Mouse (Mus musculus) intestine, postnatal 0 days (tissue): ENCODE data around the gene Narf. TPM values are rescaled to one million over a fixed set of nuclear protein-coding genes. Genes with fewer than 3 reads are reported as not detected.

Experiments used
- ATAC-seq: fragments of 200-750 bp; cut with Nextera tagmentation; 2 replicates; pipeline ENCODE4 v1.8.0; 2017; ENCODE audit warnings: mild to moderate bottlenecking, moderate TSS enrichment, moderate library complexity
- H3K27ac ChIP-seq: fragments of 300-500 bp; sonication (generic); 2 replicates; pipeline ENCODE4 v1.5.1; 2014; ENCODE audit warnings: mild to moderate bottlenecking, low read depth, low read length, moderate library complexity
- H3K27me3 ChIP-seq: fragments of 300-500 bp; sonication (generic); replicated peaks from 2 replicates; pipeline ENCODE4 v1.6.1; 2014; ENCODE audit warnings: low read length, mixed read lengths; ENCODE audit not compliant: control insufficient read depth, insufficient read depth
- H3K36me3 ChIP-seq: fragments of 300-500 bp; sonication (generic); 2 replicates; pipeline ENCODE4 v1.6.1; 2014; ENCODE audit warnings: mild to moderate bottlenecking, moderate library complexity; ENCODE audit not compliant: control insufficient read depth, insufficient read depth
- H3K4me1 ChIP-seq: fragments of 300-500 bp; sonication (generic); replicated peaks from 2 replicates; pipeline ENCODE4 v1.6.1; 2014; ENCODE audit warnings: antibody characterized with exemption, low read length, mixed read lengths; ENCODE audit not compliant: control insufficient read depth, insufficient read depth
- H3K4me2 ChIP-seq: fragments of 300-500 bp; sonication (generic); replicated peaks from 2 replicates; pipeline ENCODE4 v1.6.1; 2014; ENCODE audit warnings: low read depth, mild to moderate bottlenecking, moderate library complexity
- H3K4me3 ChIP-seq: fragments of 300-500 bp; sonication (generic); 2 replicates; pipeline ENCODE4 v1.5.1; 2014; ENCODE audit warnings: low read depth, low read length
- H3K9ac ChIP-seq: fragments of 300-500 bp; sonication (generic); 2 replicates; pipeline ENCODE4 v1.6.1; 2014; ENCODE audit warnings: mild to moderate bottlenecking, low read depth, low read length
- H3K9me3 ChIP-seq: fragments of 300-500 bp; sonication (generic); 2 replicates; pipeline ENCODE4 v1.6.1; 2016; ENCODE audit warnings: mixed run types; ENCODE audit not compliant: control insufficient read depth
- CTCF ChIP-seq: sonication (generic); IDR thresholded peaks from 2 replicates; pipeline ENCODE4 v1.5.1; 2016; ENCODE audit warnings: low read depth, mild to moderate bottlenecking, control low read depth, antibody characterized with exemption, moderate library complexity
- WGBS: fragments of 180-500 bp; shearing (Covaris S2); extraction: QIAGEN DNeasy Blood & Tissue Kit; methylation state at CpG from one replicate; pipeline ENCODE4 v1.1.7; 2014; 5-methylcytosine and 5-hydroxymethylcytosine counted together
- polyA plus RNA-seq: library from polyadenylated mRNA; unstranded; fragments of >200 nt; fragmentation: Nextera tagmentation; extraction: Ambion mirVana; gene quantifications from 2 replicates; pipeline ENCODE4 v1.2.1, GENCODE M21; 2015

Gene Narf
- polyA plus RNA-seq: 13.5 and 13.9 TPM in 2 replicates

DNA sequence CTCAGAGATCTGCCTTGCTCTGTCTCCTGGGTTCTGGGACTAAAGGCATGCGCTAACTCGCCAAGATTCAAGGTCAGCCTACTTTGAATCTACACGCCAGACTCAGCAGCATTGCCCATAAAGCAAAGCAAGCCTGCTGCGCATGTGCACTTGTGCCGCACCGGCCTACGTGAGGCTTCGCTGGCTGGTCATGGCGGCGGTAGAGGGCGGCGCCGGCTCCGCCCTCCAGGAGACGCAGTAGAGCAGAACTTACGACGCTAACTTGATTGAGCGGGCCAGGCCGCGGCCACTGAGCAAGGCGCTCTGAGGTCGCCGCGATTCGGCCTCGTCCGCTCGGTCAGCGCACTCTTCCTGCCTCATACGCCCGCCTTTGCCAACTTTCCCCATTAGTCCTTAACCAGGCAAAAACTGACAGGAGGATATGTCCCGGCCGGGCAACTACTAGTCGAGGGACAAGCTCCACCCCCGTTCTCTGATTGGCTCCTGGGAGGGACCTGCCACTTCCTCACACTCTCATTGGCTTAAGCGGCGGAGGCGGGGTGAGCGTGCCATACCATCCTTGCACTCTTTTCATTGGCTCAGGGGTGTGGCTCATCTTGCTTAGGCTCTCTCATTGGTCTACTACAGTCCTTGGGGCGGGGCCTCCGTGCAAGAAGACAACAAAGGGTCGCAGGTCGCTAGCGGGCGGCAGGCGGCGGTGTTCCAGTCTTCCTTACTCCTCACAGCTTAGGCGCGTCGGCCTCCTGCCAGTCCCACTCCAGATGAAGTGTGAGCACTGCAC is at the start of gene Narf:
Narf (plus strand) TSS at position 690 of the 781 bp plus-strand sequence.
- H3K9ac ChIP-seq: peak within 1 kb of the TSS; percentile 60
- H3K4me1 ChIP-seq: peaks cover 11% of the 10 kb centered on the region; the same call in 1 of the 2 replicates
- under 1% methylated on average over 50 of the region's 50 CpGs for WGBS
- peak within 1 kb of the TSS; percentile 80 for H3K4me2 ChIP-seq
- H3K9me3 ChIP-seq: no peaks in the 10 kb centered on the region
- peak; percentile 99 for ATAC-seq
- H3K27me3 ChIP-seq: no peaks in the 10 kb centered on the region
- peaks cover 21% of the 10 kb centered on the region; the same call in 1 of the 2 replicates for H3K36me3 ChIP-seq
- peak within 1 kb of the TSS; percentile 95 for H3K27ac ChIP-seq
- peak within 1 kb of the TSS; percentile 66 for H3K4me3 ChIP-seq
- peak; percentile 86 for TF ChIP-seq CTCF

- Histone ChIP-seq H3K9ac (no peak overlapping the region), H3K4me2 (no peak overlapping the region), H3K27ac (no peak overlapping the region), H3K9me3 (no peaks in the 10 kb centered on the region), H3K27me3 (no peaks in the 10 kb centered on the region), H3K36me3 (peaks cover 5% of the 10 kb centered on the region; the same call in 1 of the 2 replicates), H3K4me1 (no peaks in the 10 kb centered on the region), H3K4me3 (no peak overlapping the region)
- no peak for TF ChIP-seq CTCF
- no peak for ATAC-seq
- WGBS: 77% methylated on average over 3 of the region's 3 CpGs
These were observed 47.4 kb upstream of the Narf start for GRCm38 (mm10) chr11:121189681-121190080.

GRCm38 (mm10) chr11:121192742-121193141 is 44.3 kb upstream of the Narf start:
- Histone ChIP-seq H3K4me1 (no peaks in the 10 kb centered on the region), H3K9me3 (no peaks in the 10 kb centered on the region), H3K27ac (no peak overlapping the region), H3K9ac (no peak overlapping the region), H3K36me3 (peaks cover 5% of the 10 kb centered on the region; the same call in 1 of the 2 replicates), H3K4me2 (no peak overlapping the region), H3K4me3 (no peak overlapping the region), H3K27me3 (no peaks in the 10 kb centered on the region)
- no peak for ATAC-seq
- TF ChIP-seq CTCF: no peak
- 70% methylated on average over 2 of the region's 2 CpGs for WGBS

GRCm38 (mm10) chr11:121193415-121193814 is 43.6 kb upstream of the Narf start:
- H3K4me3 ChIP-seq: no peak overlapping the region
- H3K27ac ChIP-seq: no peak overlapping the region
- peaks cover 4% of the 10 kb centered on the region; the same call in 1 of the 2 replicates for H3K36me3 ChIP-seq
- no peak overlapping the region for H3K4me2 ChIP-seq
- no peak overlapping the region for H3K9ac ChIP-seq
- no peaks in the 10 kb centered on the region for H3K4me1 ChIP-seq
- WGBS: 91% methylated on average over 3 of the region's 3 CpGs
- no peak for ATAC-seq
- no peaks in the 10 kb centered on the region for H3K9me3 ChIP-seq
- H3K27me3 ChIP-seq: no peaks in the 10 kb centered on the region
- TF ChIP-seq CTCF: no peak

- Histone ChIP-seq H3K4me3 (no peak overlapping the region), H3K27me3 (no peaks in the 10 kb centered on the region), H3K9ac (no peak overlapping the region), H3K4me2 (no peak overlapping the region), H3K27ac (no peak overlapping the region), H3K4me1 (no peaks in the 10 kb centered on the region), H3K36me3 (no peaks in the 10 kb centered on the region), H3K9me3 (no peaks in the 10 kb centered on the region)
- WGBS: 35% methylated on average over 2 of the region's 2 CpGs
- ATAC-seq: no peak
- no peak for TF ChIP-seq CTCF
These were observed 38.4 kb upstream of the Narf start for GRCm38 (mm10) chr11:121198622-121199021.

GRCm38 (mm10) chr11:121199851-121200250 is 37.2 kb upstream of the Narf start:
- Histone ChIP-seq H3K4me2 (no peak overlapping the region), H3K4me3 (no peak overlapping the region), H3K9ac (no peak overlapping the region), H3K4me1 (no peaks in the 10 kb centered on the region), H3K27me3 (no peaks in the 10 kb centered on the region), H3K27ac (no peak overlapping the region), H3K36me3 (no peaks in the 10 kb centered on the region), H3K9me3 (no peaks in the 10 kb centered on the region)
- TF ChIP-seq CTCF: no peak
- ATAC-seq: no peak
- 74% methylated on average over 4 of the region's 4 CpGs for WGBS
